Comparison of ENCODE assay signal across 12 mouse cellular contexts in genomic region chr16:94890056-94890455, GRCm38 (mm10).
DNase-seq lines count a peak whose midpoint lies in the region; ATAC-seq and TF ChIP-seq lines count a peak whose summit lies in the region.
"Had no signal": no experiment of that assay in that cellular context is flagged by ENCODE, and none has a peak within 500 bp of the region (broad histone marks: within the 10 kb centered on the region; RNA-seq: fewer than 3 reads in every experiment).

No protein-coding gene starts in this region.

- H3K36me3 ChIP-seq in hindbrain, postnatal 0 days (ENCODE audit: insufficient read depth, low read length): no peaks in the 10 kb centered on the region
- no peaks in the 10 kb centered on the region for H3K36me3 ChIP-seq in hindbrain, embryonic 11.5 days (ENCODE audit: control insufficient read depth, insufficient read depth, low read length)
- H3K36me3 ChIP-seq: neural tube, embryonic 12.5 days had no signal

- no peak for ATAC-seq in hindbrain, postnatal 0 days
- ATAC-seq in hindbrain, embryonic 11.5 days (ENCODE audit: low FRiP score): no peak
- ATAC-seq in megakaryocyte, adult 5-6 weeks (ENCODE audit: poor library complexity, severe bottlenecking): no peak

- no peak overlapping the region for H3K4me3 ChIP-seq in hindbrain, postnatal 0 days (ENCODE audit: low read length)
- H3K4me3 ChIP-seq in hindbrain, embryonic 11.5 days (ENCODE audit: low read depth, low read length): no peak overlapping the region
- H3K4me3 ChIP-seq: neural tube, embryonic 12.5 days had no signal

- peaks cover 6% of the 10 kb centered on the region; the same call in 1 of the 2 replicates for H3K4me1 ChIP-seq in hindbrain, postnatal 0 days (ENCODE audit: insufficient read depth, low read length)
- H3K4me1 ChIP-seq in hindbrain, embryonic 11.5 days (replicated peaks; ENCODE audit: control insufficient read depth, insufficient read depth, low read length): no peaks in the 10 kb centered on the region
- H3K4me1 ChIP-seq: neural tube, embryonic 12.5 days had no signal

- no peaks in the 10 kb centered on the region for H3K27me3 ChIP-seq in hindbrain, postnatal 0 days (ENCODE audit: insufficient read depth, low read length)
- H3K27me3 ChIP-seq in hindbrain, embryonic 11.5 days (ENCODE audit: control insufficient read depth, insufficient read depth, low read length): no peaks in the 10 kb centered on the region
- H3K27me3 ChIP-seq: neural tube, embryonic 12.5 days had no signal

- 35% methylated on average over 2 of the region's 2 CpGs for WGBS in hindbrain, postnatal 0 days
- 89% methylated on average over 2 of the region's 2 CpGs for WGBS in hindbrain, embryonic 11.5 days

- DNase-seq in hindbrain, postnatal 0 days (ENCODE audit: low spot score): peak; percentile 81
- no peak for DNase-seq in hindbrain, embryonic 11.5 days (ENCODE audit: low spot score)
- DNase-seq in ovary, postnatal 14 days (ENCODE audit: low spot score): peak; percentile 2
- no peak for DNase-seq in ovary, adult 18-20 months (ENCODE audit: low spot score)
- DNase-seq in cerebellum, adult 18-20 months: peak; percentile 62 to 67
- peak; percentile 24 to 50 for DNase-seq in kidney, postnatal 25 days
- no peak for DNase-seq in right cerebral cortex, postnatal 14 days
- DNase-seq: gastrocnemius, postnatal 25 days; heart, postnatal 4 days; thymus, adult 18-20 months had no signal

- no peak for TF ChIP-seq CTCF in hindbrain, postnatal 0 days (IDR thresholded peaks at IDR 0.05; ENCODE audit: low read depth)

- H3K4me2 ChIP-seq in hindbrain, postnatal 0 days (ENCODE audit: low read depth, low read length): no peak overlapping the region
- H3K4me2 ChIP-seq in hindbrain, embryonic 11.5 days (replicated peaks; ENCODE audit: low read depth, low read length): no peak overlapping the region
- H3K4me2 ChIP-seq: neural tube, embryonic 12.5 days had no signal

- no peak overlapping the region for H3K9ac ChIP-seq in hindbrain, postnatal 0 days (replicated peaks; ENCODE audit: low read length)
- no peak overlapping the region for H3K9ac ChIP-seq in hindbrain, embryonic 11.5 days (ENCODE audit: low read depth, low read length)
- H3K9ac ChIP-seq: neural tube, embryonic 12.5 days had no signal

- H3K27ac ChIP-seq in hindbrain, postnatal 0 days: peak overlapping the region; percentile 26; the same call in 1 of the 2 replicates
- H3K27ac ChIP-seq in hindbrain, embryonic 11.5 days (ENCODE audit: low read depth, low read length): no peak overlapping the region
- H3K27ac ChIP-seq: neural tube, embryonic 12.5 days had no signal

- H3K9me3 ChIP-seq in hindbrain, postnatal 0 days (ENCODE audit: low read length): no peaks in the 10 kb centered on the region
- H3K9me3 ChIP-seq in hindbrain, embryonic 11.5 days (ENCODE audit: control insufficient read depth, low read length): no peaks in the 10 kb centered on the region
- H3K9me3 ChIP-seq: neural tube, embryonic 12.5 days had no signal

Comparison
In these comparisons a context has a peak if more than half of its experiments do, and no peak if none do; other contexts are left out.
1. DNase-seq: peak in hindbrain, postnatal 0 days (single experiment), ovary, postnatal 14 days (single experiment), cerebellum, adult 18-20 months (2 of 2) and kidney, postnatal 25 days (2 of 2); none in hindbrain, embryonic 11.5 days (single experiment), ovary, adult 18-20 months (single experiment) and right cerebral cortex, postnatal 14 days (single experiment).